Mouse (Mus musculus) heart, postnatal 0 days (tissue): ENCODE measurements around the gene Rmi2. TPM values are rescaled to one million over a fixed set of nuclear protein-coding genes. Genes with fewer than 3 reads are reported as not detected.
"Not testable (repeated sequence)": the region's sequence is repeated elsewhere in the genome, so short reads cannot be mapped to it uniquely, and the experiment has no call there.

Experiments
- ATAC-seq: fragments of 200-750 bp; cut with Nextera tagmentation; 2 replicates; pipeline ENCODE4 v1.8.0; 2017; ENCODE audit warnings: low read depth, moderate number of reproducible peaks, moderate library complexity; ENCODE audit not compliant: insufficient read depth
- DNase-seq: peaks from one replicate; pipeline ENCODE4 v3.0.0-alpha.2; 2016; ENCODE audit warnings: low spot score
- H3K27ac ChIP-seq: fragments of 300-500 bp; sonication (generic); 2 replicates; pipeline ENCODE4 v1.5.1; 2014; ENCODE audit warnings: low read depth, mild to moderate bottlenecking
- H3K27me3 ChIP-seq: fragments of 300-500 bp; sonication (generic); 2 replicates; pipeline ENCODE4 v1.6.1; 2014; ENCODE audit warnings: low read length, mixed read lengths; ENCODE audit not compliant: control insufficient read depth, insufficient read depth
- H3K36me3 ChIP-seq: fragments of 300-500 bp; sonication (generic); replicated peaks from 2 replicates; pipeline ENCODE4 v1.6.1; 2014; ENCODE audit warnings: low read length, mixed read lengths; ENCODE audit not compliant: control insufficient read depth, insufficient read depth
- H3K4me1 ChIP-seq: fragments of 300-500 bp; sonication (generic); 2 replicates; pipeline ENCODE4 v1.6.1; 2014; ENCODE audit warnings: antibody characterized with exemption; ENCODE audit not compliant: control insufficient read depth, insufficient read depth
- H3K4me2 ChIP-seq: fragments of 300-500 bp; sonication (generic); 2 replicates; pipeline ENCODE4 v1.6.1; 2014; ENCODE audit warnings: low read depth, mild to moderate bottlenecking, low read length, moderate library complexity
- H3K4me3 ChIP-seq: fragments of 300-500 bp; sonication (generic); 2 replicates; pipeline ENCODE4 v1.5.1; 2014; ENCODE audit warnings: low read depth, low read length
- H3K9ac ChIP-seq: fragments of 300-500 bp; sonication (generic); replicated peaks from 2 replicates; pipeline ENCODE4 v1.6.1; 2014; ENCODE audit warnings: low read depth, low read length, mixed read lengths
- H3K9me3 ChIP-seq: fragments of 300-500 bp; sonication (generic); replicated peaks from 2 replicates; pipeline ENCODE4 v1.6.1; 2016; ENCODE audit warnings: low read length; ENCODE audit not compliant: control insufficient read depth
- CTCF ChIP-seq: IDR thresholded peaks from 2 replicates; pipeline ENCODE4 v1.5.1; 2016; ENCODE audit warnings: antibody characterized with exemption, control low read depth, low read depth
- EP300 ChIP-seq: IDR thresholded peaks from 2 replicates; pipeline ENCODE4 v1.6.1; 2016; ENCODE audit warnings: antibody characterized with exemption, low read depth
- WGBS: fragments of 180-500 bp; shearing (Covaris S2); extraction: QIAGEN DNeasy Blood & Tissue Kit; methylation state at CpG from one replicate; pipeline ENCODE4 v1.1.7; 2014; 5-methylcytosine and 5-hydroxymethylcytosine counted together
- polyA plus RNA-seq: library from polyadenylated mRNA; unstranded; fragments of >200 nt; fragmentation: Nextera tagmentation; extraction: Ambion mirVana; gene quantifications from 2 replicates; pipeline ENCODE4 v1.2.1, GENCODE M21; 2015
- total RNA-seq: library from RNA; depleted of rRNA; stranded (reverse); fragments of >200 nt; gene quantifications from 2 replicates; pipeline ENCODE4 v1.2.3, GENCODE M21; 2014; ENCODE audit warnings: low replicate concordance

The Rmi2 gene
- total and polyA plus RNA-seq, 2 experiments from 2014 or later, result 0.83 to 1.6 TPM

GRCm38 (mm10) chr16:10788271-10788670, 46.6 kb upstream of the Rmi2 start, which contains the start of gene Tnp2:
Gene Tnp2, minus strand, starts transcription at chr16:10788660.
- Histone ChIP-seq H3K36me3 (no peaks in the 10 kb centered on the region), H3K27ac (no peak within 1 kb of the TSS), H3K9ac (no peak within 1 kb of the TSS), H3K27me3 (no peaks in the 10 kb centered on the region), H3K4me3 (no peak within 1 kb of the TSS), H3K4me1 (peaks cover 16% of the 10 kb centered on the region), H3K9me3 (no peaks in the 10 kb centered on the region), H3K4me2 (no peak within 1 kb of the TSS)
- ATAC-seq, result no peak
- 58% methylated on average over 16 of the region's 16 CpGs for WGBS
- DNase-seq, result no peak
- no peak for TF ChIP-seq CTCF
- TF ChIP-seq EP300, result no peak

GRCm38 (mm10) chr16:10788866-10789265, 46.0 kb upstream of the Rmi2 start:
- no peak overlapping the region for H3K4me2 ChIP-seq
- WGBS, result 83% methylated on average over 4 of the region's 4 CpGs
- H3K27me3 ChIP-seq, result no peaks in the 10 kb centered on the region
- H3K36me3 ChIP-seq, result no peaks in the 10 kb centered on the region
- H3K9ac ChIP-seq, result no peak overlapping the region
- no peak for DNase-seq
- H3K4me1 ChIP-seq, result peaks cover 13% of the 10 kb centered on the region
- no peak overlapping the region for H3K4me3 ChIP-seq
- no peak for TF ChIP-seq CTCF
- no peak overlapping the region for H3K27ac ChIP-seq
- no peaks in the 10 kb centered on the region for H3K9me3 ChIP-seq
- ATAC-seq, result no peak

GRCm38 (mm10) chr16:10790702-10791101, 44.2 kb upstream of the Rmi2 start, which contains the start of gene Prm3:
Gene Prm3, minus strand, starts transcription at chr16:10790914.
- no peaks in the 10 kb centered on the region for H3K27me3 ChIP-seq
- no peak within 1 kb of the TSS for H3K27ac ChIP-seq
- no peak within 1 kb of the TSS for H3K9ac ChIP-seq
- WGBS, result 78% methylated on average over 9 of the region's 9 CpGs
- H3K9me3 ChIP-seq, result no peaks in the 10 kb centered on the region
- no peak for TF ChIP-seq CTCF
- TF ChIP-seq EP300, result no peak
- H3K36me3 ChIP-seq, result no peaks in the 10 kb centered on the region
- H3K4me1 ChIP-seq, result peaks cover 11% of the 10 kb centered on the region
- no peak for ATAC-seq
- DNase-seq, result no peak
- no peak within 1 kb of the TSS for H3K4me2 ChIP-seq
- H3K4me3 ChIP-seq, result no peak within 1 kb of the TSS

- ATAC-seq, result no peak
Measured at GRCm38 (mm10) chr16:10796034-10796433, 38.8 kb upstream of the Rmi2 start, which contains the start of gene Prm2. Gene Prm2, minus strand, starts transcription at chr16:10796134.

DNA sequence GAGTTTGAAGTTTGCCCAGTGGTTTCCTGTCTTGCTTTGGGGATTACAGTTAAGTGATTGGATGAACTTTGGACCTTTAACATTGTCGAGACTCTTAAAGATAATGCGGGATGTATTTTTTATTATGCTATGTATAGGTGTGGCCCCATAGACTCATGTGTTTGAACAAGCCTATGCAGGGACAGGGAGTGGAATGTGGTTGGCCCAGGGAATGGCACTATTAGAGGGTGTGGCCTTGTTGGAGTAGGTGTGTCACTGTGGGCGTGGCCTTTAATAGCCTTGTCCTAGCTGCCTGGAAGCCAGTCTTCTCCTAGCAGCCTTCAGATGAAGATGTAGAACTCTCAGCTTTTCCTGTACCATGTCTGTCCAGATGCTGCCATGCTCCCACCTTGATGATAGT, 32.4 kb upstream of the Rmi2 start:
- H3K9me3 ChIP-seq, H3K4me1 ChIP-seq, H3K4me3 ChIP-seq, ATAC-seq, H3K27ac ChIP-seq, DNase-seq, H3K4me2 ChIP-seq, H3K9ac ChIP-seq, H3K27me3 ChIP-seq, H3K36me3 ChIP-seq: not testable (repeated sequence)
- WGBS, result 72% methylated on average over 3 of the region's 3 CpGs

More at GRCm38 (mm10) chr16:10796034-10796433, 38.8 kb upstream of the Rmi2 start, which contains the start of gene Prm2:
- Histone ChIP-seq H3K9me3 (no peaks in the 10 kb centered on the region), H3K9ac (no peak within 1 kb of the TSS), H3K4me3 (no peak within 1 kb of the TSS), H3K27ac (no peak within 1 kb of the TSS), H3K4me2 (no peak within 1 kb of the TSS), H3K36me3 (no peaks in the 10 kb centered on the region), H3K4me1 (no peaks in the 10 kb centered on the region), H3K27me3 (peaks cover 11% of the 10 kb centered on the region)
- DNase-seq, result no peak
- TF ChIP-seq CTCF, result no peak
- TF ChIP-seq EP300, result no peak
- 76% methylated on average over 6 of the region's 6 CpGs for WGBS

DNA sequence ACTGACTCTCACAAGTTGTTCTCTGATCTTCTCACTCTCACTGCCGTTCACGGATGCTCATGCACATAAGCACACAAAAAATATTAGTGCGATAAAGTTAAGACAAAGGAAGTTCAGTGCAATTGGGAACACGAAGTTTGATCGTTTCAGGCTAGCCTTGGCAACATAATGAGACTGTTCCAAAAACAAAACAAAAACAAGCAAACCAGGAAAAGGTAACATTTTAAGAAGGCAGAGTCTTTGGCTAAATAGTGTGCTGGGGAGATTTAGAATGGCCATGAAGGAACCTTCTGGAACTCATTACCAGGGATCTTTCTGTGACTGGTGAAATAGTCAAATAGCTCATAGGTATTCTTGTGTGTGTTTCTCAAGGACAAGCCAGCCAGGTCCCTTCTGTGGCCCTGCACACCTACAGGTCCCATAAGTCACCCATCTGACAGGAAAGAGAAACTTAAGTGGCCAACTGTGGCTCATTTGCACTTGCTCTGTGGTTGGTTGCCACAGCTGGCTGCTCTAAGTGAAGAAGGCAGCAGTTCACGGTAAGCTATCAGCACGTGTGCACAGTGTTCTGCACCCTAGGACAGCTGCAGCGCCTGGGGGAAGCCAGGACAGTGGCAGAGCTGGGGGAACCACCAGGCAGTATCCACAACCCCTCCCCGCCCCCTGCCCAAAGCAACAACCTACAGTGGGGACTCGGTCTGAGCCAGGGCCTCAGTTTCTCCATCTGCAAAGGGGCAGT, 28.9 kb upstream of the Rmi2 start, which contains the start of gene Prm1:
Prm1 (minus strand) TSS at position 51 of the 739 bp plus-strand sequence.
- no peak for ATAC-seq

More for the DNA sequence above, 28.9 kb upstream of the Rmi2 start, which contains the start of gene Prm1:
- Histone ChIP-seq H3K9ac (no peak within 1 kb of the TSS), H3K27me3 (no peaks in the 10 kb centered on the region), H3K4me2 (no peak within 1 kb of the TSS), H3K27ac (no peak within 1 kb of the TSS; the same call in 1 of the 2 replicates), H3K4me3 (no peak within 1 kb of the TSS), H3K4me1 (no peaks in the 10 kb centered on the region), H3K36me3 (no peaks in the 10 kb centered on the region), H3K9me3 (no peaks in the 10 kb centered on the region)
- DNase-seq, result no peak
- TF ChIP-seq CTCF (no peak), EP300 (no peak)
- 73% methylated on average over 10 of the region's 10 CpGs for WGBS
